Mouse (Mus musculus): ENCODE results near the gene Pskh1.

DNA sequence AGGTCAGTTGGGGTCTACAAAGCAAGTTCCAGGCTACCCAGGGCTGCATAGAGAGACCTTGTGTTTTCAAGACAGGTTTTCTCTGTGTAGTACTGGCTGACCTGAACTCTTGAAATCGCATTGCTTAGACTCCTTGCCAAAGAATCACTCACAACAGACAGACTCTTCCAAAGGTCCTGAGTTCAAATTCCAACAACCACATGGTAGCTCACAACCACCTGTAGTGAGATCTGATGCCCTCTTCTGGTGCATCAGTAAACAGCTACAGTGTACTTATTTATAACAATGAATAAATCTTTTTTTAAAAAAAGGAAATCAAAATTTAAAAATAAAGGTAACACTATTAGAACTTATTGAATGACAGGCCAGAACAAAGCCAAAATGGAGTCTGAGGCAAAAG is 80.9 kb downstream of the Pskh1 start:
- TF ChIP-seq CTCF (IDR thresholded peaks at IDR 0.05; ENCODE audit: extremely low read depth, insufficient read depth, low read length) (no peak), POLR2A (IDR thresholded peaks at IDR 0.05; ENCODE audit: extremely low read depth, insufficient read depth, low read length) (no peak)
